Mouse (Mus musculus): ENCODE results near the gene Tob1.

GRCm38 (mm10) chr11:94216247-94216646 lies 5.0 kb downstream of the Tob1 start:
- no peak for TF ChIP-seq CTCF (IDR thresholded peaks at IDR 0.05; ENCODE audit: extremely low read depth, insufficient read length, insufficient replicate concordance, low read depth, low read length)
- no peak for TF ChIP-seq POLR2A (IDR thresholded peaks at IDR 0.05; ENCODE audit: low read depth, low read length)
